Mouse (Mus musculus) hindlimb bud, embryonic 11.5 days (tissue): ENCODE measurements around the gene Reep1.

Source experiments
- DNase-seq: peaks from one replicate; pipeline ENCODE4 v3.0.0-alpha.2; 2012; ENCODE audit warnings: low read depth, low spot score; ENCODE audit errors: extremely low spot score

Reep1 gene

GRCm38 (mm10) chr6:71707511-71708501 lies at the start of gene Reep1:
Gene Reep1 (plus strand): TSS chr6:71707561.
- no peak for DNase-seq

GRCm38 (mm10) chr6:71658290-71658689 lies 49.1 kb upstream of the Reep1 start:
- no peak for DNase-seq

- DNase-seq: no peak
Observed at GRCm38 (mm10) chr6:71664511-71664910, 42.9 kb upstream of the Reep1 start.

- DNase-seq: no peak
Observed at GRCm38 (mm10) chr6:71673166-71673565, 34.2 kb upstream of the Reep1 start.

GRCm38 (mm10) chr6:71678891-71679290 lies 28.5 kb upstream of the Reep1 start:
- DNase-seq: no peak

- no peak for DNase-seq
Observed at GRCm38 (mm10) chr6:71695150-71695549, 12.2 kb upstream of the Reep1 start.

- no peak for DNase-seq
Observed at GRCm38 (mm10) chr6:71695599-71695998, 11.8 kb upstream of the Reep1 start.

GRCm38 (mm10) chr6:71706871-71707270 lies 490 bp upstream of the Reep1 start:
- DNase-seq: no peak

GRCm38 (mm10) chr6:71708528-71708927 lies 1.2 kb downstream of the Reep1 start:
- DNase-seq: no peak

- DNase-seq: no peak
Observed at GRCm38 (mm10) chr6:71710323-71710722, 3.0 kb downstream of the Reep1 start.

GRCm38 (mm10) chr6:71711201-71711600 lies 3.8 kb downstream of the Reep1 start:
- no peak for DNase-seq

- DNase-seq: no peak
Observed at GRCm38 (mm10) chr6:71713532-71713931, 6.2 kb downstream of the Reep1 start.

- DNase-seq: no peak
Observed at GRCm38 (mm10) chr6:71715006-71715405, 7.6 kb downstream of the Reep1 start.

GRCm38 (mm10) chr6:71716434-71716833 lies 9.1 kb downstream of the Reep1 start:
- no peak for DNase-seq

- no peak for DNase-seq
Observed at GRCm38 (mm10) chr6:71718322-71718721, 11.0 kb downstream of the Reep1 start.

- no peak for DNase-seq
Observed at GRCm38 (mm10) chr6:71719302-71719701, 11.9 kb downstream of the Reep1 start.

GRCm38 (mm10) chr6:71722988-71723387 lies 15.6 kb downstream of the Reep1 start:
- no peak for DNase-seq

- DNase-seq: no peak
Observed at GRCm38 (mm10) chr6:71723555-71723954, 16.2 kb downstream of the Reep1 start.

GRCm38 (mm10) chr6:71726710-71727109 lies 19.3 kb downstream of the Reep1 start:
- DNase-seq: no peak

GRCm38 (mm10) chr6:71728306-71728705 lies 20.9 kb downstream of the Reep1 start:
- no peak for DNase-seq

GRCm38 (mm10) chr6:71734910-71735599 lies 27.7 kb downstream of the Reep1 start:
- no peak for DNase-seq

- DNase-seq: no peak
Observed at GRCm38 (mm10) chr6:71735600-71736010, 28.2 kb downstream of the Reep1 start.
